Comparison of ENCODE assay signal across 16 mouse cellular contexts in genomic region chr2:11557244-11557643, GRCm38 (mm10).
"Had no signal": no experiment of that assay in that cellular context is flagged by ENCODE, and none has a peak within 500 bp of the region (broad histone marks: within the 10 kb centered on the region; RNA-seq: fewer than 3 reads in every experiment).

No protein-coding gene starts in this region.

- DNase-seq: liver, postnatal 0 days; lung, adult 2 months; lung, postnatal 14 days; lung, postnatal 36 days; midbrain, embryonic 14.5 days; right cerebral cortex, postnatal 14 days; thymus, adult 2 months; thymus, postnatal 25 days; thymus, postnatal 4 days had no signal

- H3K36me3 ChIP-seq: lung, embryonic 15.5 days; midbrain, embryonic 12.5 days; neural tube, embryonic 12.5 days; stomach, embryonic 15.5 days had no signal

- H3K4me3 ChIP-seq: lung, embryonic 15.5 days; megakaryocyte, embryonic 14.5 days; midbrain, embryonic 12.5 days; neural tube, embryonic 12.5 days; stomach, embryonic 15.5 days had no signal

- H3K9ac ChIP-seq: liver, postnatal 0 days; lung, embryonic 15.5 days; midbrain, embryonic 12.5 days; neural tube, embryonic 12.5 days; stomach, embryonic 15.5 days had no signal

- H3K27ac ChIP-seq: lung, embryonic 15.5 days; macrophage; midbrain, embryonic 12.5 days; neural tube, embryonic 12.5 days; stomach, embryonic 15.5 days; stomach, postnatal 0 days had no signal

- H3K9me3 ChIP-seq: lung, embryonic 15.5 days; megakaryocyte, embryonic 14.5 days; midbrain, embryonic 12.5 days; neural tube, embryonic 12.5 days; stomach, embryonic 15.5 days had no signal
